Mouse (Mus musculus): ENCODE results near the gene Asb3. TPM values are rescaled to one million over a fixed set of nuclear protein-coding genes. Genes with fewer than 3 reads are reported as not detected.
"Not testable (repeated sequence)": the region's sequence is repeated elsewhere in the genome, so short reads cannot be mapped to it uniquely, and the experiment has no call there.

Gene Asb3
- polyA plus RNA-seq, 1 experiment, result 3.6 TPM

- Histone ChIP-seq H3K4me3 (ENCODE audit: insufficient read depth, low read depth, low read length) (no peak overlapping the region), H3K27ac (ENCODE audit: insufficient read depth, low read depth, low read length) (no peak overlapping the region), H3K4me1 (ENCODE audit: control insufficient read depth, insufficient read depth, low read length) (no peaks in the 10 kb centered on the region; the same call in 1 of the 2 replicates), H3K36me3 (ENCODE audit: control insufficient read depth, insufficient read depth, low read length) (no peaks in the 10 kb centered on the region), H3K27me3 (replicated peaks; ENCODE audit: control insufficient read depth, insufficient read depth, low read length) (no peaks in the 10 kb centered on the region)
- DNase-seq, result no peak
- 89% methylated on average over 2 of the region's 2 CpGs for WGBS
- TF ChIP-seq POLR2A (IDR thresholded peaks at IDR 0.05; ENCODE audit: low read depth, low read length) (no peak), CTCF (conservative IDR thresholded peaks at IDR 0.05; ENCODE audit: insufficient read depth, insufficient read length, low read depth, low read length) (no peak)
Observed at GRCm38 (mm10) chr11:30998704-30999103, 113.5 kb downstream of the Asb3 start.

GRCm38 (mm10) chr11:31000028-31000427 lies 114.8 kb downstream of the Asb3 start:
- Histone ChIP-seq H3K36me3 (ENCODE audit: control insufficient read depth, insufficient read depth, low read length) (no peaks in the 10 kb centered on the region), H3K27ac (ENCODE audit: insufficient read depth, low read depth, low read length) (no peak overlapping the region), H3K4me1 (ENCODE audit: control insufficient read depth, insufficient read depth, low read length) (no peaks in the 10 kb centered on the region; the same call in 1 of the 2 replicates), H3K27me3 (replicated peaks; ENCODE audit: control insufficient read depth, insufficient read depth, low read length) (no peaks in the 10 kb centered on the region), H3K4me3 (ENCODE audit: insufficient read depth, low read depth, low read length) (no peak overlapping the region)
- WGBS, result 86% methylated on average over 2 of the region's 2 CpGs
- DNase-seq, result no peak
- no peak for TF ChIP-seq CTCF (conservative IDR thresholded peaks at IDR 0.05; ENCODE audit: insufficient read depth, insufficient read length, low read depth, low read length)
- no peak for TF ChIP-seq POLR2A (IDR thresholded peaks at IDR 0.05; ENCODE audit: low read depth, low read length)

- WGBS, result 63% methylated on average over 4 of the region's 4 CpGs
Observed at GRCm38 (mm10) chr11:31001169-31001908, 116.1 kb downstream of the Asb3 start.

DNA sequence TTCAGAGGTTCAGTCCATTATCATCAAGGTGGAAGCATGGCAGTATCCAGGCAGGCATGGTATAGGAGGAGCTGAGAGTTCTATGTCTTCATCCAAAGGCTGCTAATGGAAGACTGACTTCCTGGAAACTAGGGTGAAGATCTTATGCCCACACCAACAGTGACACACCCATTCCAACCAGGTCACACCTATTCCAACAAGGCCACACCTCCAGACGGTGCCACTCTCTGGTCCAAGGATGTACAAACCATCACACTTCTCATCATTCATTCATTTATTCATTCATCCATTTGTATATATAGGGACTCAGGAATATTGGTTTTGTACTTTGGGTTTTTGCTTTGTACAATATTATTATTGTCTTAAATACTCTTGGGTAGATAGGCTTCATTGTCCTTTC lies 124.5 kb downstream of the Asb3 start:
- not testable (repeated sequence) for H3K27me3 ChIP-seq (replicated peaks; ENCODE audit: control insufficient read depth, insufficient read depth, low read length); H3K4me1 ChIP-seq (ENCODE audit: control insufficient read depth, insufficient read depth, low read length); H3K27ac ChIP-seq (ENCODE audit: insufficient read depth, low read depth, low read length); H3K4me3 ChIP-seq (ENCODE audit: insufficient read depth, low read depth, low read length); DNase-seq; H3K36me3 ChIP-seq (ENCODE audit: control insufficient read depth, insufficient read depth, low read length)
- WGBS, result 98% methylated on average over 1 of the region's 1 CpGs

More at GRCm38 (mm10) chr11:31001169-31001908, 116.1 kb downstream of the Asb3 start:
- Histone ChIP-seq H3K27me3 (replicated peaks; ENCODE audit: control insufficient read depth, insufficient read depth, low read length) (no peaks in the 10 kb centered on the region), H3K4me3 (ENCODE audit: insufficient read depth, low read depth, low read length) (no peak overlapping the region), H3K4me1 (ENCODE audit: control insufficient read depth, insufficient read depth, low read length) (no peaks in the 10 kb centered on the region; the same call in 1 of the 2 replicates), H3K36me3 (ENCODE audit: control insufficient read depth, insufficient read depth, low read length) (no peaks in the 10 kb centered on the region), H3K27ac (ENCODE audit: insufficient read depth, low read depth, low read length) (no peak overlapping the region)
- DNase-seq, result peak; percentile 56
- TF ChIP-seq CTCF (conservative IDR thresholded peaks at IDR 0.05; ENCODE audit: insufficient read depth, insufficient read length, low read depth, low read length), result no peak
- no peak for TF ChIP-seq POLR2A (IDR thresholded peaks at IDR 0.05; ENCODE audit: low read depth, low read length)

DNA sequence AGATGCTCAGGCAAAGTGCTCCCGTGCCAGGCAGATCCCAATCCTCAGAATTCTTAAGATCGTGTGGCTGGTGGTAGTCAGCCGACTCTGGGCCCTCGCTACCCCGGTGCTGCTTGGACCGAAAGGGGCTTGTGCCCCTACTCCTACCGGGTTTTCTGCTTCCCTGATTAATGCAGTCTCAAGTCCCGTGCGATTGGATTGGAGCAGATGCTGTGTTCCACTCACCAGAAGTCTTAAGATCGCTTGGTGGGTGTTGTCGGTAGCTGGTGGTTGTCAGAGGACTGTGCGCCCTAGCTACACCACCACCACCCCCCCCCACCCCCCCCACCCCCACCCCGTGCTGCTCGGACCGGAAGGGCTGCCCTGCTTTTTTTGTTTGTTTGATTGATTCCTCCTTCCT lies 132.2 kb downstream of the Asb3 start:
- H3K36me3 ChIP-seq (ENCODE audit: control insufficient read depth, insufficient read depth, low read length); H3K27me3 ChIP-seq (replicated peaks; ENCODE audit: control insufficient read depth, insufficient read depth, low read length); H3K4me1 ChIP-seq (ENCODE audit: control insufficient read depth, insufficient read depth, low read length); H3K27ac ChIP-seq (ENCODE audit: insufficient read depth, low read depth, low read length); DNase-seq; H3K4me3 ChIP-seq (ENCODE audit: insufficient read depth, low read depth, low read length): not testable (repeated sequence)
- WGBS, result 79% methylated on average over 15 of the region's 15 CpGs

- no peak overlapping the region for H3K27ac ChIP-seq (ENCODE audit: insufficient read depth, low read depth, low read length)
- no peak for DNase-seq
- no peak for TF ChIP-seq POLR2A (IDR thresholded peaks at IDR 0.05; ENCODE audit: low read depth, low read length)
- no peak overlapping the region for H3K4me3 ChIP-seq (ENCODE audit: insufficient read depth, low read depth, low read length)
- H3K4me1 ChIP-seq (ENCODE audit: control insufficient read depth, insufficient read depth, low read length), result no peaks in the 10 kb centered on the region
- no peaks in the 10 kb centered on the region for H3K27me3 ChIP-seq (replicated peaks; ENCODE audit: control insufficient read depth, insufficient read depth, low read length)
- H3K36me3 ChIP-seq (ENCODE audit: control insufficient read depth, insufficient read depth, low read length), result peaks cover 2% of the 10 kb centered on the region; the same call in 1 of the 2 replicates
- 100% methylated on average over 4 of the region's 4 CpGs for WGBS
Observed at GRCm38 (mm10) chr11:31034958-31035357, 149.7 kb downstream of the Asb3 start.

- WGBS, result 91% methylated on average over 10 of the region's 10 CpGs
- Histone ChIP-seq H3K27me3 (replicated peaks; ENCODE audit: control insufficient read depth, insufficient read depth, low read length) (no peaks in the 10 kb centered on the region), H3K4me3 (ENCODE audit: insufficient read depth, low read depth, low read length) (no peak overlapping the region), H3K27ac (ENCODE audit: insufficient read depth, low read depth, low read length) (no peak overlapping the region), H3K4me1 (ENCODE audit: control insufficient read depth, insufficient read depth, low read length) (no peaks in the 10 kb centered on the region), H3K36me3 (ENCODE audit: control insufficient read depth, insufficient read depth, low read length) (no peaks in the 10 kb centered on the region)
- no peak for DNase-seq
- TF ChIP-seq CTCF (conservative IDR thresholded peaks at IDR 0.05; ENCODE audit: insufficient read depth, insufficient read length, low read depth, low read length), result no peak
- TF ChIP-seq POLR2A (IDR thresholded peaks at IDR 0.05; ENCODE audit: low read depth, low read length), result no peak
Observed at GRCm38 (mm10) chr11:31089973-31090372, 204.8 kb downstream of the Asb3 start.
